Mouse (Mus musculus): ENCODE measurements around the gene Hyal3. TPM values are rescaled to one million over a fixed set of nuclear protein-coding genes. Genes with fewer than 3 reads are reported as not detected.
"Not testable (repeated sequence)": the region's sequence is repeated elsewhere in the genome, so short reads cannot be mapped to it uniquely, and the experiment has no call there.

The Hyal3 gene
- polyA plus RNA-seq, 1 experiment from 2014 or later = 1.1 TPM

DNA sequence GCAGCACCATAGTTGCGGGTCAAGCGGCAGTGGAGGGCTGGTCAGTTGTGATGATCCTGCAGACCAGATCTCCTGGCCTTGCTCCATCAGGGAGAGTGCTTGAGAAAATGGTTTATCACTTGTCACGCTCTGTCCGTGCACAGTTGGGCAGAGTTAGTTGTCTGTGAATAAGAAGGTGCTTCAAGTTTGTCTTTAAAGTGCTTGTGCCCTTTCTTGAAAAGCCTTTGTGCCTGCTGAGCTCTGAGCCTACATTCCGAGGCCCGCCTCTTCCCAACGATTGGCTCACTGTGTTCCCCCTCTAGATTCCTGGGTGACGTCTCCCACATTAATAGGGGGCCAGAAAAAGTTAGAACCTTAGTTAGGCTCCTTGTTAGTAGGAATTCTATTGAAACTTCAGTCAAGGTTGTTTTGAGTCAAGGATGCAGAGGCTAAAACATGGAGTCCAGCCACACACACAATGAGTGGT lies 28.7 kb upstream of the Hyal3 start:
- Histone ChIP-seq H3K36me3 (ENCODE audit: poor library complexity, severe bottlenecking) (peaks cover under 1% of the 10 kb centered on the region; the same call in 1 of the 2 replicates), H3K27ac (no peak overlapping the region), H3K4me3 (peak overlapping the region; percentile 40), H3K4me2 (peak overlapping the region; percentile 74), H3K9ac (peak overlapping the region; percentile 65), H3K4me1 (peaks cover 63% of the 10 kb centered on the region), H3K27me3 (peaks cover 54% of the 10 kb centered on the region), H3K9me3 (replicated peaks) (no peaks in the 10 kb centered on the region)
- WGBS = 4% methylated on average over 8 of the region's 8 CpGs
- ATAC-seq = no peak

GRCm38 (mm10) chr9:107552690-107553393 lies 27.8 kb upstream of the Hyal3 start:
- Histone ChIP-seq H3K9ac (no peak overlapping the region; the same call in 1 of the 2 replicates), H3K4me1 (peaks cover 54% of the 10 kb centered on the region), H3K27ac (no peak overlapping the region), H3K27me3 (peaks cover 52% of the 10 kb centered on the region), H3K36me3 (ENCODE audit: poor library complexity, severe bottlenecking) (peaks cover 10% of the 10 kb centered on the region), H3K4me3 (0 out of 2 replicates have a peak overlapping the region, but pooled peaks have one; percentile 74), H3K4me2 (peak overlapping the region; percentile 75), H3K9me3 (replicated peaks) (no peaks in the 10 kb centered on the region)
- WGBS = 82% methylated on average over 5 of the region's 5 CpGs
- ATAC-seq = no peak

GRCm38 (mm10) chr9:107553541-107554318 lies 26.9 kb upstream of the Hyal3 start:
- WGBS = 4% methylated on average over 36 of the region's 37 CpGs
- Histone ChIP-seq H3K4me1 (peaks cover 54% of the 10 kb centered on the region), H3K27ac (peak overlapping the region; percentile 83), H3K9ac (peak overlapping the region; percentile 90), H3K27me3 (peaks cover 44% of the 10 kb centered on the region), H3K4me3 (peak overlapping the region; percentile 74), H3K9me3 (replicated peaks) (no peaks in the 10 kb centered on the region), H3K36me3 (ENCODE audit: poor library complexity, severe bottlenecking) (peaks cover 19% of the 10 kb centered on the region), H3K4me2 (peak overlapping the region; percentile 75)
- peak; percentile 77 for ATAC-seq

DNA sequence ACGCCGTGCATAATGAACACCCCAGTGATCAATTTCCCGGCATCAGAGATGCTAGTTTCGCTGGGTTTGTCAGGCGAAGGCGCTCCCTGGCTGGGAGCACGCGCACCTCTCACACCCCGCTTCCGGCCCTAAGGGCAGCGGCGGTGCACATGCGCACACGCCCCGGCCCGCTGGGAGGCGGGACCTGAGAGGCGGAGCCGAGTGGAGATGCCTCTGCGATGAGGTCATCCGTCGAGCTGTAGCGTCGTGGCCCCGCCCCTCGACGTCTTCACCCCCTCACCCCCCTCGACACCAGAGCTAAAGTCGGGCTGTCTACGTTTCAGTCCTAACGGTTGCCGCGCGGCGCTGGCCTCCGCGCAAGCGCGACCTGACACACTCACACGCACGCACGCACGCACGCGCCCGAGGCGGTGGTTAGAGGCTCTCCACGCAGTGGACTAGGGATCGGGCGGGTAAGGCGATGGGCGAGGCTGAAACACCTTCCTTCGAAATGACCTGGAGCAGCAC lies 26.2 kb upstream of the Hyal3 start:
- Histone ChIP-seq H3K4me3 (peak overlapping the region; percentile 74), H3K9ac (peak overlapping the region; percentile 90), H3K36me3 (ENCODE audit: poor library complexity, severe bottlenecking) (peaks cover 25% of the 10 kb centered on the region), H3K27me3 (peaks cover 38% of the 10 kb centered on the region), H3K27ac (peak overlapping the region; percentile 83), H3K4me2 (peak overlapping the region; percentile 75), H3K4me1 (peaks cover 54% of the 10 kb centered on the region), H3K9me3 (replicated peaks) (no peaks in the 10 kb centered on the region)
- WGBS = 0% methylated on average over 53 of the region's 53 CpGs
- ATAC-seq = peak; percentile 94

- Histone ChIP-seq H3K27me3 (peaks cover 31% of the 10 kb centered on the region), H3K4me3 (peak overlapping the region; percentile 74), H3K4me1 (peaks cover 54% of the 10 kb centered on the region), H3K4me2 (peak overlapping the region; percentile 75), H3K27ac (peak overlapping the region; percentile 83), H3K9me3 (replicated peaks) (no peaks in the 10 kb centered on the region), H3K9ac (peak overlapping the region; percentile 90), H3K36me3 (ENCODE audit: poor library complexity, severe bottlenecking) (peaks cover 32% of the 10 kb centered on the region)
- ATAC-seq = peak; percentile 34; the same call in 1 of the 2 replicates
- WGBS = under 1% methylated on average over 23 of the region's 23 CpGs
These were observed 25.6 kb upstream of the Hyal3 start for GRCm38 (mm10) chr9:107555031-107555457.

DNA sequence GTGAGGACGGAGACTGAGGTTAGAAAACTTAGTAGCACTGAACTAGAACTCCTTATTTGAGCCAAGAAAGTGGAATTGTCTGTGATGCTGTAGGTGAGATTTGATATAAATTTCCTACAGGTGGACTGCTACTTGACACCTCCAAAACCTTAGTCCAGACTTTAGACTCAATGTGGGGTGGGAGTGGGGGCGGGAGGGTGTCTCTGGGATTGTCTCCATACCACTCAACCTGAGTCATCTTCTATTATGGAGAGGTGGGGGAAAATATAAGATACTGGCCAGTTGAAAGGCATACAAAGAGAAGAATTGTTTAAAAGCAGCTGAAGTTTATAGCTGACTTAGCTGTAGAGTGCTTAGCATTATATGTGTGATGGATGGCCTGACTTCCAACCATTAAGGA lies 24.9 kb upstream of the Hyal3 start:
- Histone ChIP-seq H3K27me3 (peaks cover 25% of the 10 kb centered on the region), H3K4me2 (peak overlapping the region; percentile 75), H3K9ac (peak overlapping the region; percentile 90), H3K4me1 (peaks cover 52% of the 10 kb centered on the region), H3K9me3 (replicated peaks) (no peaks in the 10 kb centered on the region), H3K4me3 (peak overlapping the region; percentile 74), H3K27ac (no peak overlapping the region), H3K36me3 (ENCODE audit: poor library complexity, severe bottlenecking) (peaks cover 38% of the 10 kb centered on the region)
- 48% methylated on average over 2 of the region's 2 CpGs for WGBS
- no peak for ATAC-seq

DNA sequence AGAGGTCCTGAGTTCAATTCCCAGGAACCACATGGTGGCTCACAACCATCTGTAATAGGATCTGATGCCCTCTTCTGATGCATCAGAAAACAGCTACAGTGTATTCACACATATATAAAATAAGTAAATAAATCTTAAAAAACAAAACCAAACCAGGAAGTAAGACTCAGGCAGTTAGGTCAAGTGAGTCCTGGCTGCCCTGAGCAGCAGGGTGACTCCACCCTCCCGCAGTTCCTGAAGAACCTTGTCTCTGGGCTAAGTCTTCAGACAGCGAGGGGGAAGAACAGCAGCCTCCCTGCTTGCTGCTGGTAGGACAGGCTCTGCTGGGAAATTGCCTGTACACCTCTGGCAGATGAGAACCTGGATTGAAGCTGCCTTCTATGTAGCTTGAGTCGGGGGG lies 24.3 kb upstream of the Hyal3 start:
- H3K27ac ChIP-seq = no peak overlapping the region
- H3K27me3 ChIP-seq = peaks cover 18% of the 10 kb centered on the region
- H3K4me1 ChIP-seq = peaks cover 46% of the 10 kb centered on the region
- H3K4me2 ChIP-seq = peak overlapping the region; percentile 75
- WGBS = 82% methylated on average over 3 of the region's 3 CpGs
- H3K9me3 ChIP-seq (replicated peaks) = no peaks in the 10 kb centered on the region
- H3K9ac ChIP-seq = peak overlapping the region; percentile 26; the same call in 1 of the 2 replicates
- H3K4me3 ChIP-seq = peak overlapping the region; percentile 74
- no peak for ATAC-seq
- peaks cover 45% of the 10 kb centered on the region for H3K36me3 ChIP-seq (ENCODE audit: poor library complexity, severe bottlenecking)

- WGBS = under 1% methylated on average over 38 of the region's 46 CpGs
- H3K4me2 ChIP-seq = peak within 1 kb of the TSS; percentile 90
- H3K27me3 ChIP-seq = no peaks in the 10 kb centered on the region
- H3K9ac ChIP-seq = peak within 1 kb of the TSS; percentile 95
- peak within 1 kb of the TSS; percentile 51; the same call in 1 of the 2 replicates for H3K27ac ChIP-seq
- no peaks in the 10 kb centered on the region for H3K9me3 ChIP-seq (replicated peaks)
- H3K36me3 ChIP-seq (ENCODE audit: poor library complexity, severe bottlenecking) = peaks cover 62% of the 10 kb centered on the region
- peak within 1 kb of the TSS; percentile 95 for H3K4me3 ChIP-seq
- peaks cover 40% of the 10 kb centered on the region for H3K4me1 ChIP-seq
- ATAC-seq = peak; percentile 97
These were observed 17.5 kb upstream of the Hyal3 start, which contains the start of gene Tusc2 for GRCm38 (mm10) chr9:107563029-107563581. Gene Tusc2, plus strand, starts transcription at chr9:107563255.

- 50% methylated on average over 5 of the region's 5 CpGs for WGBS
- H3K9me3 ChIP-seq (replicated peaks); H3K4me2 ChIP-seq; H3K27ac ChIP-seq; ATAC-seq; H3K27me3 ChIP-seq; H3K9ac ChIP-seq; H3K4me3 ChIP-seq: not testable (repeated sequence)
- Histone ChIP-seq H3K4me1 (peaks cover 54% of the 10 kb centered on the region), H3K36me3 (ENCODE audit: poor library complexity, severe bottlenecking) (peaks cover 42% of the 10 kb centered on the region)
These were observed 15.1 kb upstream of the Hyal3 start for GRCm38 (mm10) chr9:107565556-107565955.

DNA sequence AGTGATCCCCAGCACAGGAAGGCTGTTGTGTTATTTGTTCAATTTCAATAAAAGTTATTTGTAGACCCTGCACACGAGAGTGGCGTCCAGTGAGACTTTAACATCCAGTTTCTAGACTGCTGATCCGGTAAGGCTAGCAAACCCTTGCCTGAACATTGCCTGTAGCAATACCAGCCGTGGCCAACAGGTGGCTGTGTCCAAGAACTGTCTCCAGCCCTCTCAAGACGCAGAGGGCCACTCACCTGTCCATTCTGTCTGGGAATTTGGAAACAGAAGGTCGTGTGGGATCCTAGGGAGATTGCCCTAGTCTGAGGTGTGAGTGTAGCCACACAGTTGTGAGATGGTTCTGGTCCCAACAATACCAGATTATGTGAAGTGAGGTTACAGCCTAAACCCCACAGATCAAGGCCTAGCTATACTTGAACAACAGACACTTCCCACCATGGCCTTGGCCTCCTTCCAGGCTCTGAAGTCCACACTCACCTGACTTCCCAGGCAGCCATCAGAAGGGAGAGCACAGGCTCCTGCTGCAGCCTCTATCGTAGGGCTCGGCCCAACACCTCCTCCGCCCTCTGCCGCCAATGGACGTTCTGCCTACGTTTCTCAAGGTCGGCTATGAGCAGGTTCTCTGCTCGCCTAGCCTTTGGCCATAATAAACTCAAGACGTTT lies 14.4 kb upstream of the Hyal3 start:
- Histone ChIP-seq H3K27ac (peak overlapping the region; percentile 54; the same call in 1 of the 2 replicates), H3K4me3 (peak overlapping the region; percentile 1; the same call in 1 of the 2 replicates), H3K9ac (no peak overlapping the region), H3K4me1 (peaks cover 60% of the 10 kb centered on the region), H3K9me3 (replicated peaks) (no peaks in the 10 kb centered on the region), H3K27me3 (no peaks in the 10 kb centered on the region), H3K36me3 (ENCODE audit: poor library complexity, severe bottlenecking) (peaks cover 42% of the 10 kb centered on the region), H3K4me2 (0 out of 2 replicates have a peak overlapping the region, but pooled peaks have one; percentile 10)
- no peak for ATAC-seq
- 55% methylated on average over 15 of the region's 15 CpGs for WGBS

DNA sequence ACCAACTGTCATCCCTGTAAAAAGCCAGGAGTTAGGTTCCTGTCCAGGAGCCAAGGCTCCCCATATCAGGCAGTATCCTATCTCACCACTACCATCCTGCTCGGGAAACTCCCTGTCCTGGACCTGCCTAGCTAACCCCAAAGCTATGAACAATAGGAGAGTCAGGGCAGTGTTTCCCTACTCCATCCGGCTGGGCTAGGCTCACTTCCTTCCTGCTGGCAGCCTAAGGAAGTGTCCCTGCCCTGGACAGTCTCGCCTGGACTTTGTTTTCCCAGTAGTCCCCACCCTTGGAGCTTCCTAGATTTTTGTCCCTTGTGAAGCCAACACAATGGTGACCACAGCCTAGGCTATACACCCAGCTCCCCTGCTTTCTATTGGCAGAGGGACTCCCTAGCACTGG lies 13.8 kb upstream of the Hyal3 start:
- Histone ChIP-seq H3K9me3 (replicated peaks) (no peaks in the 10 kb centered on the region), H3K27me3 (no peaks in the 10 kb centered on the region), H3K4me3 (no peak overlapping the region), H3K9ac (no peak overlapping the region), H3K4me1 (peaks cover 66% of the 10 kb centered on the region), H3K27ac (peak overlapping the region; percentile 25; the same call in 1 of the 2 replicates), H3K4me2 (no peak overlapping the region), H3K36me3 (ENCODE audit: poor library complexity, severe bottlenecking) (peaks cover 42% of the 10 kb centered on the region)
- 56% methylated on average over 3 of the region's 3 CpGs for WGBS
- no peak for ATAC-seq

Measured in forebrain, embryonic 13.5 days (tissue).